Mouse (Mus musculus) heart, postnatal 14 days (tissue): ENCODE results near the gene Sipa1l1. TPM values are rescaled to one million over a fixed set of nuclear protein-coding genes. Genes with fewer than 3 reads are reported as not detected.

ENCODE experiments used
- DNase-seq, 2 experiments: peaks; one replicate each; pipeline ENCODE4 v3.0.0; 2021 to 2022
- intact Hi-C: fragments of 180-260 bp; cut with DNase I; formaldehyde crosslinking; loops from one replicate; pipeline ENCODE4 v1.15.1; 2025
- total RNA-seq, 2 experiments: library from RNA; stranded (reverse); gene quantifications; 2 replicates each; pipeline ENCODE4 v1.2.3; 2021

Sipa1l1 gene
- total RNA-seq, 2 experiments from 2014 or later = 13.2 to 14.8 TPM

DNA sequence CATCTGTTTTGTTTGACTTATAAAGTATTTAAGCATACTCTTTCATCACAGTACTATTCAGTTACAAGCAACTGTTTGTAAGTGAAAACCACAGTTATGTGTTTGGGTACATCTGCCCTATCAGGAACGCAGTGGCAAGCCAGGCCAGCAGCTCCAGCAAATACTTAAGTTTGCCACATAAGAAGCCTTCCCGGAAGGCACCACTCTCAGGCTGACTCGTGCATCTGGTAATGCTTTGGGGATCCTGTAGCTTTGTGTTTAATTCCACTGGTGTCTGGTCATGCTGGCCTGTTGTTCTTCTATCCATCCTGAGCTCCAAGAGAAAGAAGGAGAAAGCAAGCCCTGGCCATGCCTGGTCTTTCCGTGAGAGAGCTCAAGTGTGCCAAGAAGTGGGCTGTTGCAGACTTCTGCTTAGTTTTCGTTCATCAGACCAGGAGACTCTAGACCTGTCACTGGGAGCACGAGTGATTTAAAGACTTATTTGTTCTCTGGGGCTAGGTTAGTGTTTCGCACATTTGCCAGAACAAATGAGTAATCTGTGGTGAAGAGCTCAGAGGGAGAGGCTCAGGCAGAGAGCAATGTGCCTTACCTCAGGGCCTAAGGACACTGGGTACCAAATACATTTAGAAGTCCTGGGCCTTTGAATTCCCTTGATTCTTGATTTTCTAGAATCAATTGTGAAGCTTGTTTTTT lies 153.8 kb downstream of the Sipa1l1 start:
- no peak for DNase-seq
- intact Hi-C loops = loop anchor here (5.0 kb wide), 1 partner anchor 144 kb away; no protein-coding TSS in a partner anchor

DNA sequence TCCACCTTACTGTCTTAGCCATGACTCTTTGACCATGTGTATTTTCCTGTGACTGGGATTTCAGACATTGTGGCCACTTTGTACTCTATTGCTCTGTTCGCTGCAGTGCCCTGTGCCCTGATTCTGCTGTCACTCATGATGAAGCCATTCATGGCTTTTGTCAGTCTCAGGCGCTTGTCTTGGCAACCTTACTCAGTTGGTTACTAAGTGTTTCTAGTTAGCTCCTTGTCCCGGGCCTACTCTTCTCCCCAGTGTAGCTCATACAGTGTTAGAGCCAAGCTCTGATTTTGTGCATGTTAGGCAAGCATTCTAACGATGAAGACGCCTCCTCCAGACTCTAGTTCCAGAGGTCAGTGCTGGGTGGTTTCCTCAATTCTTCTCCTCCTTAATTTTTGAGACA lies 155.5 kb downstream of the Sipa1l1 start:
- intact Hi-C loops = loop anchor here (5.0 kb wide), 1 partner anchor 143 kb away; no protein-coding TSS in a partner anchor
- DNase-seq = no peak

GRCm38 (mm10) chr12:82325502-82325901 lies 156.4 kb downstream of the Sipa1l1 start:
- intact Hi-C loops = no loop called here
- DNase-seq = no peak

GRCm38 (mm10) chr12:82326438-82326837 lies 157.3 kb downstream of the Sipa1l1 start:
- DNase-seq = no peak
- intact Hi-C loops = no loop called here

DNA sequence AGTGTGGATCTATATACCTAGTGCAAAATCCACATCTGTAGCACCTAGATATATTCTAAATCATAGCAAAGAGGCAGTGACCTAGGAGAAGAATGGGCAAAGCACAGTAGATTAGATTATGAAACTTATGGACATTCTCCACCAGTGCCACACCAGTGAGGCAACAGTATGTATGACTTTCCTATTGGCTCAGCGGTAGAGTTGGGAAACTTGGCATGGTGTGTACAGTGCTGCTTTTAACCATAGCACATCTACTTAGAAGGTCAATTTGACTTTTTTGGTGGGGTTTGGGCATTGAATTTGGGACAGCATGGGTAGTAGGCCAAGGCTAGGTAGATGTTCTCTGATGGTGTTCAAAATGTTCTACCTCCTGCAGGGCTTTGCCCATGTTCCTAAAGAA lies 159.0 kb downstream of the Sipa1l1 start:
- no peak for DNase-seq
- intact Hi-C loops = no loop called here

- intact Hi-C loops = no loop called here
- no peak for DNase-seq
These were observed 163.9 kb downstream of the Sipa1l1 start for GRCm38 (mm10) chr12:82332836-82333614.

GRCm38 (mm10) chr12:82333999-82334398 lies 164.9 kb downstream of the Sipa1l1 start:
- DNase-seq = no peak
- intact Hi-C loops = no loop called here

- intact Hi-C loops = no loop called here
- DNase-seq = no peak
These were observed 165.4 kb downstream of the Sipa1l1 start for GRCm38 (mm10) chr12:82334550-82334949.

- intact Hi-C loops = no loop called here
- no peak for DNase-seq
These were observed 166.0 kb downstream of the Sipa1l1 start for GRCm38 (mm10) chr12:82335095-82335494.

GRCm38 (mm10) chr12:82338550-82338949 lies 169.4 kb downstream of the Sipa1l1 start:
- intact Hi-C loops = no loop called here
- no peak for DNase-seq

DNA sequence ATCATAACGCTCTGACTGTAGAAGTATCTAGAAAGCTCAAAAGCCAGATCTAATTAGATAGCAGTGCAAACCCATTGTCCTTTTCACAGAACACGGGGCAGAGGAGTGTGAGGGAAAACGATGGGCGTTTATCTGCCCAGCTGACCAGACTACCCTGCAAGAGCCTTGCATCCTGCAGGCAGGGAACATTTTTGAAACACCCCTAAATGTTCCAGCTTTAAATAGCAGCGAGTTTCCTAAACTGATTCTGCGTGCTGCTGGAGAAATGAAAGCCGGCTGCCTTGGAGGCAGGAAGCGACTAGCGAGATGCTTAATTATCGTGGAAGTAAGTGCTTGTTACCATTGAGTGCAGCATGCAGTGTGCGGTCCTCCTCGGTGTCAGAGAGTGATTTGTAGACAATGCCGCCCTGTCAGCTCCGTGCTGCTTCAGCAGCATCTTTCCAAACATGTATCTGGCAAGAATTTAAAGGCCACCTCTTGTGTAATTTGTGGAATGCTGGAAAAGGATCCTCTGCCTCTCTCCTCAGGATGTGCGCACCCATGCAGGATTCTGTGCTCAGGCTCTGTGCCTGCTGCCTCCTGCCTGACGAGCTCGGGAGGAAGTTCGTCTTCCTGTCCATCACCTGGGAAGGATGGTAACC lies 170.2 kb downstream of the Sipa1l1 start:
- DNase-seq = peak; percentile 18 to 21
- intact Hi-C loops = no loop called here

GRCm38 (mm10) chr12:82340196-82340918 lies 171.2 kb downstream of the Sipa1l1 start:
- no peak for DNase-seq
- intact Hi-C loops = no loop called here

DNA sequence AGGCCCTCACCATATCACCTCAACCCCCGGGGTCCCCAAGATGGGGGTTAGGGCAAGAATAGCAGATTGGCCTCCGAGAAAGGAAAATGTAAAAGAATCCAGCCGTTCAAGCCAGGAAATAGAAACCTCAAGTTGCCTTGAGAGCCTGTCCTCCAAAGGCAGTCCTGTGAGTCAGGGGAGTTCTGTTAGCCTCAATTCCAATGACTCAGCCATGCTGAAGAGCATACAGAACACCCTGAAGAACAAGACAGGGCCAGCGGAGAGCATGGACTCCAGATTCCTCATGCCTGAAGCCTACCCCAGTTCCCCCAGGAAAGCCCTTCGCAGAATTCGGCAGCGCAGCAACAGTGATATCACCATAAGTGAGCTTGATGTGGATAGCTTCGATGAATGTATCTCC lies 172.1 kb downstream of the Sipa1l1 start:
- intact Hi-C loops = no loop called here
- no peak for DNase-seq

- no peak for DNase-seq
- intact Hi-C loops = no loop called here
These were observed 172.6 kb downstream of the Sipa1l1 start for GRCm38 (mm10) chr12:82341696-82342095.

DNA sequence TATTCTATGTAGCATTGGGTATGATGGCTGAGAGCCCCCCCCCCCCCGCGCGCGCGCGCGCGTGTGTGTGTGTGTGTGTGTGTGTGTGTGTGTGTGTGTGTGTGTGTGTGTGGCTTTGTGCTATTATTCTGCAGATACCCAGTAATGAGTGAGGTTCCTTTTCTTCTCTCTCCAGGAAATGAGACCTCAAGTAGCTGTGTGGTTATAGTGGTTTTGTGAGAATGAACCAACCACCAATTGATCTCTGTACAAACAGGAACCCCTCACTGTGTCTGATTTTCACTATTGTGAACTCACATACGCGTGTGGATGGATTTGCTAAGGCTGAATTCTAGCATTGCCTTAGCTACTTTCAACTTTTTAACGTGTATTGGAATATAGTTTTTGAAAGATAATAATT lies 181.0 kb downstream of the Sipa1l1 start:
- DNase-seq = no peak
- intact Hi-C loops = no loop called here

- intact Hi-C loops = no loop called here
- peak; percentile 25 to 33 for DNase-seq
These were observed 181.8 kb downstream of the Sipa1l1 start for GRCm38 (mm10) chr12:82350891-82351290.

- intact Hi-C loops = no loop called here
- no peak for DNase-seq
These were observed 184.5 kb downstream of the Sipa1l1 start for GRCm38 (mm10) chr12:82353660-82354059.

DNA sequence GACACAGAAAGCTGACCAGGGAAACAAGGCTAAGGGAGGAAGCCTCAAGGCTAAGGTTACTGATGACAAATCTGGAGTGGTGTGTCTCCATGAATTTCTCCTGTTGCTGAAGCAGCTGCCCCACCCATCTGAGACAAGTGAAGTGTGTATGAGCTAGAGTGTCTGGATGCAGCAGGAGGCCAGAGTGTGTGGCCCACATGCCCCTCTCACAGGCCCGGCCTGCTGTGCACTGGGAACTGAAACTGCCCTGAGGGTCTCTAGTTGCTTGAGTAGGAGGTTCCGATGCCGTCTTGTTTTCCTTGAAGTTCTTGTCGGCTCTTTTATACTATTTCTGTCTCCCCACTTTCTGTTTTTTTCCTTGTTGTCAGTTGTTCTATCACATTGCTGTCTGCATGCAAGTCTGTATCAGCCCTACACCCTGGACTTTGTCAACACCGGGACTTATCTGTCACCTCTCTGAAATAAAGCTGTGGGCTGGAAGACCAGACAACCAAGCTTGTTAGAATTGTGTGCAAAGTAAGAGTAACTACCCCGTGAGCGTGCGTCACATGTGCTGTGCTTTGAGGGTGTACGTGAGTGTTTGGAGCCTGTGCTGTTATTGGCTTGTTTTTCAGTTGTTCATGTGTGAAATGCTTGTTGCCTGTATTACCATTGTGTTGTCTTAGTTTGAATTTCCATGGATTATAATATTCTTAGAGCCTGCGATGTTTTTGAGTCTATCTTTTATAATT lies 186.5 kb downstream of the Sipa1l1 start:
- DNase-seq = no peak

DNA sequence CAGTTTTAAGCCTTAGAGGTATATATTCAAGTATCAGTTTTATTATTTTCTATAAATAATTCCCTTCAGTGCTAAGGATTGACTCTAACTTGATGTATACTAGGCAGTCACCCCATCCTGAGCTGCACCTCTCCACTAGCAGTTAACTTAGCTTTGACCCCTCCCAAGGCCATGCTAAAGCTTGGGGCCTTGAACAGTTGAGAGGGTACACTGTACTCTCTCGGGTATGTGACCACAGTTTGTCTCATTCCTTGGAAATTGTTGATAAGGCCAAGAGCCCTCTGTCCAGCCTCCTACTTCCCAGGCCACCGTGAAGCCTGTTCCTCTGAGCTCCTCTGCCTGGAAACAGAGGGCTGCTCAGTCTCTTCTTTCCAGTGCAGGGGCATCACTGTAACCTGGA lies 187.4 kb downstream of the Sipa1l1 start:
- no peak for DNase-seq
- intact Hi-C loops = no loop called here

More for the DNA sequence above, 186.5 kb downstream of the Sipa1l1 start:
- intact Hi-C loops = no loop called here

DNA sequence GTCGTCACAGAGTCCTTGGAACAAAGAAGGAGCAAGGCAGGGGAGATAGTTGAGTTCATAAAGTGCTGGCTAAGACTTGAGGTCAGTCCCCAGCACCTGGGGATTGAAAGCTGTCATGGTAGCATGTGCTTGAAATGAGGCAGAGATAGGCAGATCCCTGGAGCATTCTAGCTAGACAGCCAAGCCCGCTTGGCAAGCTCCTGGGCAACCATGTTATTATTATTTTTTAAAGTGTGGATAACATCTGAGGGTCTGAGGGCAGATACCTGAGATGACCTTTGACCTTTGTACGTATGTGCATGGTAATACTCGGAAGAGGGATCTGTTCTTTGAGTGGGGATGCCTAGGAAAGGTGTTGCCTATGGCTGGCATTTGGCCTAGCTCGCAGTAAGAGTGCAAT lies 188.3 kb downstream of the Sipa1l1 start:
- intact Hi-C loops = no loop called here

More for the DNA sequence above, 188.3 kb downstream of the Sipa1l1 start:
- no peak for DNase-seq
